ENCODE assay signal across 27 mouse cellular contexts in genomic region chr3:138118392-138118791, GRCm38 (mm10). TPM values are rescaled to one million over a fixed set of nuclear protein-coding genes. Genes with fewer than 3 reads are reported as not detected.
DNase-seq lines count a peak whose midpoint lies in the region; ATAC-seq and TF ChIP-seq lines count a peak whose summit lies in the region.
"Had no signal": no experiment of that assay in that cellular context is flagged by ENCODE, and none has a peak within 500 bp of the region (broad histone marks: within the 10 kb centered on the region; RNA-seq: fewer than 3 reads in every experiment).

No protein-coding gene starts in this region.

- peak overlapping the region; percentile 22; the same call in 1 of the 2 replicates for H3K4me2 ChIP-seq in heart, embryonic 15.5 days
- H3K4me2 ChIP-seq in kidney, postnatal 0 days (ENCODE audit: low read length), result peak overlapping the region; percentile 21; the same call in 1 of the 2 replicates
- H3K4me2 ChIP-seq: embryonic facial prominence, embryonic 13.5 days; hindbrain, embryonic 15.5 days; limb, embryonic 15.5 days; liver, embryonic 15.5 days had no signal

- no peak for TF ChIP-seq CTCF in gastrocnemius, adult 2 months (IDR thresholded peaks at IDR 0.05)
- no peak for TF ChIP-seq CTCF in kidney, postnatal 0 days (IDR thresholded peaks at IDR 0.05; ENCODE audit: low read depth)
- no peak for TF ChIP-seq CTCF in small intestine, adult 2 months (IDR thresholded peaks at IDR 0.05; ENCODE audit: extremely low read depth, insufficient read length, insufficient replicate concordance, low read depth, low read length)

- DNase-seq in gastrocnemius, adult 2 months, result no peak
- no peak for DNase-seq in gastrocnemius, postnatal 14 days
- DNase-seq in heart, postnatal 4 days, result no peak
- DNase-seq in kidney, postnatal 0 days (ENCODE audit: low spot score), result peak; percentile 54
- no peak for DNase-seq in kidney, adult 8-10 months
- no peak for DNase-seq in thymus, postnatal 14 days
- DNase-seq: adrenal gland, postnatal 14 days; cerebellum, adult 11-12 months; cerebellum, postnatal 14 days; kidney, adult 9 months; right cerebral cortex, postnatal 14 days; thymus, adult 18-20 months had no signal

- TF ChIP-seq POLR2A in small intestine, adult 2 months (IDR thresholded peaks at IDR 0.05; ENCODE audit: low read depth, low read length), result no peak

- ATAC-seq in heart, embryonic 15.5 days (replicated peaks; ENCODE audit: insufficient number of reproducible peaks, insufficient read depth, low FRiP score, low read depth), result no peak
- ATAC-seq in kidney, postnatal 0 days (replicated peaks; ENCODE audit: low FRiP score, low read depth), result no peak
- ATAC-seq: forebrain, embryonic 16.5 days; midbrain, embryonic 16.5 days had no signal

- H3K36me3 ChIP-seq in heart, embryonic 15.5 days, result no peaks in the 10 kb centered on the region
- no peaks in the 10 kb centered on the region for H3K36me3 ChIP-seq in kidney, postnatal 0 days (ENCODE audit: insufficient read depth, low read length)
- H3K36me3 ChIP-seq in small intestine, adult 2 months (ENCODE audit: control insufficient read depth, insufficient read depth, low read length), result peaks cover 74% of the 10 kb centered on the region
- H3K36me3 ChIP-seq: embryonic facial prominence, embryonic 13.5 days; G1E; hindbrain, embryonic 15.5 days; limb, embryonic 15.5 days had no signal

- H3K9me3 ChIP-seq in heart, embryonic 15.5 days (replicated peaks), result no peaks in the 10 kb centered on the region
- H3K9me3 ChIP-seq in kidney, postnatal 0 days (replicated peaks; ENCODE audit: low read length), result no peaks in the 10 kb centered on the region
- H3K9me3 ChIP-seq: embryonic facial prominence, embryonic 13.5 days; G1E; hindbrain, embryonic 15.5 days; limb, embryonic 15.5 days; liver, embryonic 15.5 days had no signal

- intact Hi-C loops in gastrocnemius, adult 2 months (cut with DNase I), result loop anchor here (2.0 kb wide), 1 partner anchor 46 kb away; no protein-coding TSS in a partner anchor
- intact Hi-C loops in gastrocnemius, postnatal 14 days (cut with DNase I; ENCODE audit: low total_unique reads), result no loop called here

- peak overlapping the region; percentile 45 for H3K4me3 ChIP-seq in gastrocnemius, adult 2 months
- H3K4me3 ChIP-seq in heart, embryonic 15.5 days, result no peak overlapping the region
- no peak overlapping the region for H3K4me3 ChIP-seq in kidney, postnatal 0 days (replicated peaks; ENCODE audit: low read depth, low read length)
- no peak overlapping the region for H3K4me3 ChIP-seq in small intestine, adult 2 months (ENCODE audit: low read depth, low read length)
- H3K4me3 ChIP-seq: embryonic facial prominence, embryonic 13.5 days; hindbrain, embryonic 15.5 days; limb, embryonic 15.5 days; liver, embryonic 15.5 days had no signal

- peaks cover 30% of the 10 kb centered on the region for H3K4me1 ChIP-seq in heart, embryonic 15.5 days (replicated peaks)
- H3K4me1 ChIP-seq in kidney, postnatal 0 days (replicated peaks; ENCODE audit: insufficient read depth, low read length), result no peaks in the 10 kb centered on the region
- peaks cover 20% of the 10 kb centered on the region for H3K4me1 ChIP-seq in small intestine, adult 2 months (ENCODE audit: control insufficient read depth, insufficient read depth, insufficient read length, low read length)
- H3K4me1 ChIP-seq: embryonic facial prominence, embryonic 13.5 days; hindbrain, embryonic 15.5 days; limb, embryonic 15.5 days; liver, embryonic 15.5 days had no signal

- WGBS in heart, embryonic 15.5 days, result 59% methylated on average over 6 of the region's 6 CpGs
- WGBS in kidney, postnatal 0 days, result 56% methylated on average over 6 of the region's 6 CpGs
- WGBS in small intestine, adult 2 months, result 47% methylated on average over 6 of the region's 6 CpGs

- H3K9ac ChIP-seq in heart, embryonic 15.5 days, result no peak overlapping the region
- H3K9ac ChIP-seq in kidney, postnatal 0 days (ENCODE audit: low read depth, low read length), result no peak overlapping the region
- H3K9ac ChIP-seq: embryonic facial prominence, embryonic 13.5 days; hindbrain, embryonic 15.5 days; limb, embryonic 15.5 days; liver, embryonic 15.5 days had no signal

- H3K27ac ChIP-seq in gastrocnemius, adult 2 months, result peak overlapping the region; percentile 83
- peak overlapping the region; percentile 87 for H3K27ac ChIP-seq in heart, embryonic 15.5 days
- peak overlapping the region; percentile 31; the same call in 1 of the 2 replicates for H3K27ac ChIP-seq in kidney, postnatal 0 days
- H3K27ac ChIP-seq in small intestine, adult 2 months (ENCODE audit: insufficient read depth, low read depth, low read length), result peak overlapping the region; percentile 35
- H3K27ac ChIP-seq: embryonic facial prominence, embryonic 13.5 days; hindbrain, embryonic 15.5 days; limb, embryonic 15.5 days; liver, embryonic 15.5 days had no signal

- H3K27me3 ChIP-seq in heart, embryonic 15.5 days, result no peaks in the 10 kb centered on the region
- no peaks in the 10 kb centered on the region for H3K27me3 ChIP-seq in kidney, postnatal 0 days (ENCODE audit: insufficient read depth, low read length)
- no peaks in the 10 kb centered on the region for H3K27me3 ChIP-seq in small intestine, adult 2 months (ENCODE audit: control insufficient read depth, insufficient read depth, low read length)
- H3K27me3 ChIP-seq: embryonic facial prominence, embryonic 13.5 days; hindbrain, embryonic 15.5 days; limb, embryonic 15.5 days; liver, embryonic 15.5 days had no signal

RNA-seq across cellular contexts. Expression of gene Trmt10a, which starts 24.9 kb away (rescaled TPM):
- total RNA-seq in gastrocnemius, adult 2 months (2021), result 1 to 10 TPM; 1.6 to 2.1 TPM
- 1 to 10 TPM; 2.4 to 2.5 TPM for total RNA-seq in gastrocnemius, postnatal 14 days (2021)
- polyA plus RNA-seq in heart, embryonic 15.5 days (2015; fragmentation: Nextera tagmentation; extraction: Ambion mirVana), result 6.9 and 8.3 TPM in 2 replicates
- 1 to 10 TPM; 4.4 to 6.1 TPM for total RNA-seq in heart, postnatal 4 days (2021)
- 9.5 and 13.2 TPM in 2 replicates for polyA plus RNA-seq in kidney, postnatal 0 days (2015; fragmentation: Nextera tagmentation; extraction: Ambion mirVana)
- 0.14 and 0.24 TPM in 2 replicates for polyA plus RNA-seq in small intestine, adult 2 months (2012; rRNA removed)

RNA-seq across cellular contexts. Expression of gene Mttp, which starts 26.4 kb away (rescaled TPM):
- total RNA-seq in gastrocnemius, adult 2 months (2021), result 1 to 10 TPM; 1.0 to 2.0 TPM
- 1 to 10 TPM; 1.9 to 2.7 TPM for total RNA-seq in gastrocnemius, postnatal 14 days (2021)
- polyA plus RNA-seq in heart, embryonic 15.5 days (2015; fragmentation: Nextera tagmentation; extraction: Ambion mirVana), result 6.0 and 6.8 TPM in 2 replicates
- total RNA-seq in heart, postnatal 4 days (2021), result 1 to 10 TPM; 8.9 to 9.9 TPM
- 6.9 and 7.0 TPM in 2 replicates for polyA plus RNA-seq in kidney, postnatal 0 days (2015; fragmentation: Nextera tagmentation; extraction: Ambion mirVana)
- polyA plus RNA-seq in small intestine, adult 2 months (2012; rRNA removed), result 60.5 and 108 TPM in 2 replicates

RNA-seq across cellular contexts. Expression of gene Gm5105, which starts 51.2 kb away (rescaled TPM):
- 1 to 10 TPM; 1.3 to 1.8 TPM for total RNA-seq in gastrocnemius, adult 2 months (2021)
- 1 to 10 TPM; 1.4 to 1.6 TPM for total RNA-seq in gastrocnemius, postnatal 14 days (2021)
- 0.47 and 0.58 TPM in 2 replicates for polyA plus RNA-seq in heart, embryonic 15.5 days (2015; fragmentation: Nextera tagmentation; extraction: Ambion mirVana)
- 1 to 10 TPM in 1 of 2 experiments, under 1 TPM in 1; 0.48 to 1.0 TPM for total RNA-seq in heart, postnatal 4 days (2021)
- polyA plus RNA-seq in kidney, postnatal 0 days (2015; fragmentation: Nextera tagmentation; extraction: Ambion mirVana), result 0.08 and 0.14 TPM in 2 replicates
- polyA plus RNA-seq in small intestine, adult 2 months (2012; rRNA removed), result 0.10 and 0.19 TPM in 2 replicates
- total RNA-seq: adrenal gland, postnatal 14 days; granulocyte monocyte progenitor cell, adult 5-6 weeks; layer of hippocampus, adult 18-20 months; neutrophil, adult 5-6 weeks had no signal
- polyA plus RNA-seq: CD4-positive, CD25-positive, alpha-beta regulatory T cell, adult 4 months; embryonic facial prominence, embryonic 13.5 days; G1E; spleen, adult 2 months; stomach, embryonic 14.5 days had no signal

RNA-seq across cellular contexts. Expression of gene 1110002E22Rik, which starts 53.5 kb away (rescaled TPM):
- 100 to 1,000 TPM; 120 to 128 TPM for total RNA-seq in gastrocnemius, adult 2 months (2021)
- total RNA-seq in gastrocnemius, postnatal 14 days (2021), result 100 to 1,000 TPM; 105 to 170 TPM
- polyA plus RNA-seq in heart, embryonic 15.5 days (2015; fragmentation: Nextera tagmentation; extraction: Ambion mirVana), result 13.8 and 16.0 TPM in 2 replicates
- 10 to 100 TPM; 56.0 to 60.4 TPM for total RNA-seq in heart, postnatal 4 days (2021)
- 0.13 and 0.18 TPM in 2 replicates for polyA plus RNA-seq in kidney, postnatal 0 days (2015; fragmentation: Nextera tagmentation; extraction: Ambion mirVana)
- 0.01 and 0.04 TPM in 2 replicates for polyA plus RNA-seq in small intestine, adult 2 months (2012; rRNA removed)
- total RNA-seq: granulocyte monocyte progenitor cell, adult 5-6 weeks had no signal
- polyA plus RNA-seq: CD4-positive, CD25-positive, alpha-beta regulatory T cell, adult 4 months had no signal

Comparison
In these comparisons a context has a peak if more than half of its experiments do, and no peak if none do; other contexts are left out.
1. H3K27ac ChIP-seq: peak in every context shown above with its lines; median percentile 87 in heart, embryonic 15.5 days; 83 in gastrocnemius, adult 2 months; 35 in small intestine, adult 2 months; 31 in kidney, postnatal 0 days.